15 mouse cellular contexts compared by ENCODE assay signal in genomic region chr3:7306800-7307199, GRCm38 (mm10).
A peak's percentile ranks its signal among the peaks of the same experiment; 100 is the strongest.
DNase-seq lines count a peak whose midpoint lies in the region; ATAC-seq and TF ChIP-seq lines count a peak whose summit lies in the region.
"Had no signal": no experiment of that assay in that cellular context is flagged by ENCODE, and none has a peak within 500 bp of the region (broad histone marks: within the 10 kb centered on the region; RNA-seq: fewer than 3 reads in every experiment).

No protein-coding gene starts in this region.

- no peak overlapping the region for H3K4me3 ChIP-seq in hindbrain, embryonic 11.5 days (ENCODE audit: low read depth, low read length)
- no peak overlapping the region for H3K4me3 ChIP-seq in hindbrain, embryonic 13.5 days
- no peak overlapping the region for H3K4me3 ChIP-seq in midbrain, embryonic 12.5 days
- H3K4me3 ChIP-seq in midbrain, embryonic 10.5 days = no peak overlapping the region
- no peak overlapping the region for H3K4me3 ChIP-seq in midbrain, embryonic 16.5 days (ENCODE audit: low read depth, low read length)
- H3K4me3 ChIP-seq: heart, embryonic 10.5 days; hindbrain, embryonic 15.5 days; limb, embryonic 12.5 days; lung, embryonic 15.5 days had no signal

- in situ Hi-C loops in Patski (cut with MboI; ENCODE audit: low pct_unique_long_range_greater_than_20kb) = no loop called here

- no peaks in the 10 kb centered on the region for H3K36me3 ChIP-seq in hindbrain, embryonic 11.5 days (ENCODE audit: control insufficient read depth, insufficient read depth, low read length)
- H3K36me3 ChIP-seq in hindbrain, embryonic 13.5 days = no peaks in the 10 kb centered on the region
- H3K36me3 ChIP-seq in midbrain, embryonic 12.5 days = no peaks in the 10 kb centered on the region
- no peaks in the 10 kb centered on the region for H3K36me3 ChIP-seq in midbrain, embryonic 10.5 days
- no peaks in the 10 kb centered on the region for H3K36me3 ChIP-seq in midbrain, embryonic 16.5 days (ENCODE audit: control insufficient read depth, insufficient read depth, low read length)
- H3K36me3 ChIP-seq: heart, embryonic 10.5 days; hindbrain, embryonic 15.5 days; limb, embryonic 12.5 days; lung, embryonic 15.5 days had no signal

- no peak overlapping the region for H3K9ac ChIP-seq in hindbrain, embryonic 11.5 days (ENCODE audit: low read depth, low read length)
- no peak overlapping the region for H3K9ac ChIP-seq in hindbrain, embryonic 13.5 days
- H3K9ac ChIP-seq in midbrain, embryonic 12.5 days (replicated peaks) = no peak overlapping the region
- no peak overlapping the region for H3K9ac ChIP-seq in midbrain, embryonic 16.5 days (ENCODE audit: low read depth, low read length)
- H3K9ac ChIP-seq: hindbrain, embryonic 15.5 days; limb, embryonic 12.5 days; lung, embryonic 15.5 days had no signal

- 46% methylated on average over 3 of the region's 3 CpGs for WGBS in hindbrain, embryonic 11.5 days
- 42% methylated on average over 3 of the region's 3 CpGs for WGBS in hindbrain, embryonic 13.5 days
- 39% methylated on average over 3 of the region's 3 CpGs for WGBS in midbrain, embryonic 12.5 days
- WGBS in midbrain, embryonic 10.5 days = 57% methylated on average over 3 of the region's 3 CpGs
- 21% methylated on average over 3 of the region's 3 CpGs for WGBS in midbrain, embryonic 16.5 days

- DNase-seq in hindbrain, embryonic 11.5 days (ENCODE audit: low spot score) = peak; percentile 18
- no peak for DNase-seq in midbrain, embryonic 10.5 days (ENCODE audit: low spot score)
- DNase-seq in Patski (ENCODE audit: low read depth, low spot score) = no peak
- DNase-seq in right cerebral cortex, postnatal 14 days = no peak
- DNase-seq in ovary, postnatal 10 days (ENCODE audit: low spot score) = no peak
- DNase-seq: adrenal gland, postnatal 10 days; cerebellum, adult 2 months; kidney, postnatal 14 days had no signal

- POLR2A ChIA-PET in Patski (lab: Charles Lee) = no interaction called here

- CTCF ChIA-PET in Patski (lab: Charles Lee) = no interaction called here

- ATAC-seq in hindbrain, embryonic 11.5 days (ENCODE audit: low FRiP score) = no peak
- no peak for ATAC-seq in hindbrain, embryonic 13.5 days (ENCODE audit: low FRiP score)
- peak; percentile 44; the same call in 1 of the 2 replicates for ATAC-seq in midbrain, embryonic 12.5 days (ENCODE audit: low FRiP score, low read depth)
- ATAC-seq in Patski = no peak
- ATAC-seq in midbrain, embryonic 16.5 days = peak; percentile 66; the same call in 1 of the 2 replicates

- no peaks in the 10 kb centered on the region for H3K27me3 ChIP-seq in hindbrain, embryonic 11.5 days (ENCODE audit: control insufficient read depth, insufficient read depth, low read length)
- H3K27me3 ChIP-seq in hindbrain, embryonic 13.5 days = no peaks in the 10 kb centered on the region
- no peaks in the 10 kb centered on the region for H3K27me3 ChIP-seq in midbrain, embryonic 12.5 days
- H3K27me3 ChIP-seq in midbrain, embryonic 10.5 days (ENCODE audit: low read depth, poor library complexity, severe bottlenecking) = no peaks in the 10 kb centered on the region
- H3K27me3 ChIP-seq in Patski = peaks cover 61% of the 10 kb centered on the region
- no peaks in the 10 kb centered on the region for H3K27me3 ChIP-seq in midbrain, embryonic 16.5 days (ENCODE audit: control insufficient read depth, insufficient read depth, low read depth, low read length)
- H3K27me3 ChIP-seq: hindbrain, embryonic 15.5 days; limb, embryonic 12.5 days; lung, embryonic 15.5 days had no signal

- TF ChIP-seq CTCF in Patski (IDR thresholded peaks at IDR 0.05) = peak; percentile 21

- H3K27ac ChIP-seq in hindbrain, embryonic 11.5 days (ENCODE audit: low read depth, low read length) = no peak overlapping the region
- no peak overlapping the region for H3K27ac ChIP-seq in hindbrain, embryonic 13.5 days
- no peak overlapping the region for H3K27ac ChIP-seq in midbrain, embryonic 12.5 days (replicated peaks)
- H3K27ac ChIP-seq in midbrain, embryonic 10.5 days (replicated peaks) = no peak overlapping the region
- H3K27ac ChIP-seq in midbrain, embryonic 16.5 days (ENCODE audit: low read length) = no peak overlapping the region
- H3K27ac ChIP-seq: heart, embryonic 10.5 days; hindbrain, embryonic 15.5 days; limb, embryonic 12.5 days; lung, embryonic 15.5 days had no signal

- no peaks in the 10 kb centered on the region for H3K4me1 ChIP-seq in hindbrain, embryonic 11.5 days (replicated peaks; ENCODE audit: control insufficient read depth, insufficient read depth, low read length)
- H3K4me1 ChIP-seq in hindbrain, embryonic 13.5 days (replicated peaks) = no peaks in the 10 kb centered on the region
- no peaks in the 10 kb centered on the region for H3K4me1 ChIP-seq in midbrain, embryonic 12.5 days
- H3K4me1 ChIP-seq in midbrain, embryonic 10.5 days = no peaks in the 10 kb centered on the region
- no peaks in the 10 kb centered on the region for H3K4me1 ChIP-seq in midbrain, embryonic 16.5 days (ENCODE audit: control insufficient read depth, insufficient read depth, low read length)
- H3K4me1 ChIP-seq: heart, embryonic 10.5 days; hindbrain, embryonic 15.5 days; limb, embryonic 12.5 days; lung, embryonic 15.5 days had no signal

- H3K4me2 ChIP-seq in hindbrain, embryonic 11.5 days (replicated peaks; ENCODE audit: low read depth, low read length) = no peak overlapping the region
- no peak overlapping the region for H3K4me2 ChIP-seq in hindbrain, embryonic 13.5 days
- no peak overlapping the region for H3K4me2 ChIP-seq in midbrain, embryonic 12.5 days (replicated peaks)
- H3K4me2 ChIP-seq in midbrain, embryonic 16.5 days (ENCODE audit: low read length) = no peak overlapping the region
- H3K4me2 ChIP-seq: hindbrain, embryonic 15.5 days; limb, embryonic 12.5 days; lung, embryonic 15.5 days had no signal

- H3K9me3 ChIP-seq in hindbrain, embryonic 11.5 days (ENCODE audit: control insufficient read depth, low read length) = no peaks in the 10 kb centered on the region
- no peaks in the 10 kb centered on the region for H3K9me3 ChIP-seq in hindbrain, embryonic 13.5 days
- H3K9me3 ChIP-seq in midbrain, embryonic 12.5 days = no peaks in the 10 kb centered on the region
- H3K9me3 ChIP-seq in midbrain, embryonic 10.5 days (replicated peaks) = no peaks in the 10 kb centered on the region
- H3K9me3 ChIP-seq in midbrain, embryonic 16.5 days (replicated peaks; ENCODE audit: control insufficient read depth, low read length, poor library complexity, severe bottlenecking) = no peaks in the 10 kb centered on the region
- H3K9me3 ChIP-seq: heart, embryonic 10.5 days; hindbrain, embryonic 15.5 days; limb, embryonic 12.5 days; lung, embryonic 15.5 days had no signal

Comparison
In these comparisons a context has a peak if more than half of its experiments do, and no peak if none do; other contexts are left out.
1. ATAC-seq: peak in midbrain, embryonic 12.5 days (single experiment) and midbrain, embryonic 16.5 days (single experiment); none in hindbrain, embryonic 11.5 days (single experiment), hindbrain, embryonic 13.5 days (single experiment) and Patski (single experiment).